Mouse (Mus musculus): ENCODE results near the gene Supt6. TPM values are rescaled to one million over a fixed set of nuclear protein-coding genes. Genes with fewer than 3 reads are reported as not detected.

Supt6 gene
- polyA plus RNA-seq, 1 experiment = 73.4 TPM

DNA sequence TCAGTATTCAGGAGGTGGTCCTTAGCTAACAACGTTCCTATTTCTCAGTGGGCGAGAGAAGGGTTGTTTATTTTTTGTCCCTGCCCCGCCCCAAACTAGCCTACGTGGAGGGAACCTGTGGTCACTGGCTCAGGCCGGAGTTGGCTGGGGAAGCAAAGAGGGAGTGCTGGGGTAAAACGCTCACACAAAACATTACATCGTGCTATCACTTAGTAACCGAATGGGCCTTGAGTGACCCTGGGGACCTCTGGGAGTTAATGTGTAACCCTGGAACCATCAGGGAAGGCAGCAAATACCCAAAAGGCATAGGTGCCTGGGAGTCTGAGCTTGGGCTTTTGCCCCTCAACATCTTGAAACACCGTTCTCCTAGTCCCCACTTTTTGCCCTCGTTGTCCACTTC, 68.3 kb downstream of the Supt6 start:
- Histone ChIP-seq H3K4me3 (ENCODE audit: low read depth, low read length) (peak overlapping the region; percentile 97), H3K9me3 (replicated peaks; ENCODE audit: control insufficient read depth, insufficient read depth, low read length, poor library complexity, severe bottlenecking) (no peaks in the 10 kb centered on the region), H3K27ac (ENCODE audit: insufficient read depth, low read length) (peak overlapping the region; percentile 19; the same call in 1 of the 2 replicates), H3K9ac (ENCODE audit: low read depth, poor library complexity, severe bottlenecking) (peak overlapping the region; percentile 89), H3K36me3 (ENCODE audit: control insufficient read depth, insufficient read depth, low read length, poor library complexity, severe bottlenecking) (peaks cover 32% of the 10 kb centered on the region), H3K27me3 (ENCODE audit: control insufficient read depth, insufficient read depth, low read length, poor library complexity, severe bottlenecking) (no peaks in the 10 kb centered on the region), H3K4me1 (ENCODE audit: control insufficient read depth, insufficient read depth, low read length) (no peaks in the 10 kb centered on the region)
- TF ChIP-seq EP300 (IDR thresholded peaks at IDR 0.05; ENCODE audit: insufficient read depth, low read depth, low read length) (0 out of 2 replicates have a peak, but pooled peaks have one; percentile 28), POLR2A (IDR thresholded peaks at IDR 0.05; ENCODE audit: insufficient read depth, low read length) (no peak), CTCF (IDR thresholded peaks at IDR 0.05; ENCODE audit: low read depth, low read length) (no peak)

DNA sequence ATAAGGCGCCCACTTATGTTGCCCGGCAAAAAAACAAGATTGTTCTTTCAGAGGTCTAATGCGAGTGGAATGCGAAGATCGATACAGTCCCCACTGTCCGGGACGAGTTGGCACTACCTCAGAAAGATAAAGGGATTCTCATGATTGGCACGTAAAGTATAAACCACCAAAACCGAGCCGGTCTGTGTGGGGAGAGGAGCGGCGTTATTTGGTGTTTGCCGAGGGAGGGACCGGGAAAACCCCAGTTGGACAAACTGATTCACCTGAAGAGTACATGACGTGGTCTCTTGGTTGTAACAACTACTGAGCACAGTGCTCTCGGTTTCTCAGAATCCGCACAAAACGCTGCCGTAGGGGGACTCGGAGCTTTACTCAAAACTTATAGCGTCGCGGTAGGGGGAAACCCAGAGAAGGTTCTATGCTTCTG, 68.9 kb downstream of the Supt6 start:
- H3K4me3 ChIP-seq (ENCODE audit: low read depth, low read length) = peak overlapping the region; percentile 97
- H3K4me1 ChIP-seq (ENCODE audit: control insufficient read depth, insufficient read depth, low read length) = no peaks in the 10 kb centered on the region
- TF ChIP-seq POLR2A (IDR thresholded peaks at IDR 0.05; ENCODE audit: insufficient read depth, low read length) (no peak), CTCF (IDR thresholded peaks at IDR 0.05; ENCODE audit: low read depth, low read length) (no peak), EP300 (IDR thresholded peaks at IDR 0.05; ENCODE audit: insufficient read depth, low read depth, low read length) (no peak)
- no peaks in the 10 kb centered on the region for H3K27me3 ChIP-seq (ENCODE audit: control insufficient read depth, insufficient read depth, low read length, poor library complexity, severe bottlenecking)
- H3K9ac ChIP-seq (ENCODE audit: low read depth, poor library complexity, severe bottlenecking) = peak overlapping the region; percentile 89
- H3K36me3 ChIP-seq (ENCODE audit: control insufficient read depth, insufficient read depth, low read length, poor library complexity, severe bottlenecking) = peaks cover 27% of the 10 kb centered on the region
- no peaks in the 10 kb centered on the region for H3K9me3 ChIP-seq (replicated peaks; ENCODE audit: control insufficient read depth, insufficient read depth, low read length, poor library complexity, severe bottlenecking)
- peak overlapping the region; percentile 59 for H3K27ac ChIP-seq (ENCODE audit: insufficient read depth, low read length)

DNA sequence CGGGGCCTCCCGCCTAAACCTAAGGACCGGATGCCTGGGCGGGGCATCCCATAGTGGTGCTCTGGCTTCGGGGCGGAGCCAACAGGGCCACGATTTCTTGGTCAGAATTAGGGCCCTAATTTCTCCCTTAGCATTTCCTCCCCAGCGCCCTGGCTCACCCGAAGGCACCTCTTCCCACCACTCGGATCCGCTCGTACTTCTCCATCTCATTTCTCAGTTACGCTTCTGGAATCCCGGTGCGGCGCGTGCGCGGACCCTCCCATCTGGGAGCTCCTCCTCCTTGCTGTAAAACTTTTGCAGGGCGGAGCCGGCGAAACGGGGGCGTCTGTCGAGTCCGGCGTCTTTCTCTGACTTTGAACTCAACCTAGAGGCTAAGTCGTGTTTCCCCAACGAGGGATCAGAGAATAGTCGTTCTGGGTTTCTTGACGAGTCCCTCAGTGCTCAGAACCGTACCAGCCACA, 69.4 kb downstream of the Supt6 start, which contains the start of the genes Nek8 and Tlcd1:
TSS of gene Nek8 (minus strand) at position 274 of the 461 bp plus-strand sequence.
TSS of gene Tlcd1 (plus strand) at position 310 of the 461 bp plus-strand sequence.
- no peaks in the 10 kb centered on the region for H3K9me3 ChIP-seq (replicated peaks; ENCODE audit: control insufficient read depth, insufficient read depth, low read length, poor library complexity, severe bottlenecking)
- peak within 1 kb of the TSS; percentile 97 for H3K4me3 ChIP-seq (ENCODE audit: low read depth, low read length)
- TF ChIP-seq CTCF (IDR thresholded peaks at IDR 0.05; ENCODE audit: low read depth, low read length) = no peak
- TF ChIP-seq POLR2A (IDR thresholded peaks at IDR 0.05; ENCODE audit: insufficient read depth, low read length) = peak; percentile 27
- H3K27me3 ChIP-seq (ENCODE audit: control insufficient read depth, insufficient read depth, low read length, poor library complexity, severe bottlenecking) = no peaks in the 10 kb centered on the region
- H3K36me3 ChIP-seq (ENCODE audit: control insufficient read depth, insufficient read depth, low read length, poor library complexity, severe bottlenecking) = peaks cover 22% of the 10 kb centered on the region
- H3K4me1 ChIP-seq (ENCODE audit: control insufficient read depth, insufficient read depth, low read length) = no peaks in the 10 kb centered on the region
- H3K9ac ChIP-seq (ENCODE audit: low read depth, poor library complexity, severe bottlenecking) = peak within 1 kb of the TSS; percentile 89
- H3K27ac ChIP-seq (ENCODE audit: insufficient read depth, low read length) = peak within 1 kb of the TSS; percentile 90

DNA sequence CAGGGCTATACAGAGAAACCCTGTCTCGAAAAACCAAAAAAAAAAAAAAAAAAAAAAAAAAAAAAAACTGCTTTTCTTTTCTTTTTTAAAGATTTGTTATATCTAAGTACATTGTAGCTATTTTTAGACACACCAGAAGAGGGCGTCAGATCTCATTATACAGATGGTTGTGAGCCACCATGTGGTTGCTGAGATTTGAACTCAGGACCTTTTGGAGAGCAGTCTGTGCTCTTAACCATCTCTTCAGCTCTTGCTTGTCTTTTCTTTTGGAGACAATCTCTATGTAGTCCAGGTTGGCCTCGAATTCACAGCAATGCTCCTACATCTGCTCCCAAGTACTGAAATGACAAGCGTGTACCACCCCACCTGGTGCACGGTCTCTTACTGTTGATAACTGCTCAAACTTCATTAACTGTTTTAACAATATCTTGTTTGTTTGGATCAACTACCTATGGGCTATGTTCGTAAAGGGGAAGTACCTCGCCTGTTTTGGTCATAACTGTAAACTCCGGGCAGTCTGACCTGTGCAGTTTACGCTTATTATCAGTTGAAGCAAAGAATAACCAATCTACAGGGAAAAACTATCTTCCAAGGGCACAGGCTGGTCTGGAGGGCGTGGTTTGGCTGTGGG, 69.9 kb downstream of the Supt6 start:
- H3K27me3 ChIP-seq (ENCODE audit: control insufficient read depth, insufficient read depth, low read length, poor library complexity, severe bottlenecking) = no peaks in the 10 kb centered on the region
- H3K4me3 ChIP-seq (ENCODE audit: low read depth, low read length) = peak overlapping the region; percentile 97
- TF ChIP-seq EP300 (IDR thresholded peaks at IDR 0.05; ENCODE audit: insufficient read depth, low read depth, low read length) (no peak), CTCF (IDR thresholded peaks at IDR 0.05; ENCODE audit: low read depth, low read length) (no peak), POLR2A (IDR thresholded peaks at IDR 0.05; ENCODE audit: insufficient read depth, low read length) (no peak)
- no peaks in the 10 kb centered on the region for H3K4me1 ChIP-seq (ENCODE audit: control insufficient read depth, insufficient read depth, low read length)
- H3K27ac ChIP-seq (ENCODE audit: insufficient read depth, low read length) = peak overlapping the region; percentile 66
- no peaks in the 10 kb centered on the region for H3K9me3 ChIP-seq (replicated peaks; ENCODE audit: control insufficient read depth, insufficient read depth, low read length, poor library complexity, severe bottlenecking)
- peak overlapping the region; percentile 89 for H3K9ac ChIP-seq (ENCODE audit: low read depth, poor library complexity, severe bottlenecking)
- H3K36me3 ChIP-seq (ENCODE audit: control insufficient read depth, insufficient read depth, low read length, poor library complexity, severe bottlenecking) = peaks cover 16% of the 10 kb centered on the region

DNA sequence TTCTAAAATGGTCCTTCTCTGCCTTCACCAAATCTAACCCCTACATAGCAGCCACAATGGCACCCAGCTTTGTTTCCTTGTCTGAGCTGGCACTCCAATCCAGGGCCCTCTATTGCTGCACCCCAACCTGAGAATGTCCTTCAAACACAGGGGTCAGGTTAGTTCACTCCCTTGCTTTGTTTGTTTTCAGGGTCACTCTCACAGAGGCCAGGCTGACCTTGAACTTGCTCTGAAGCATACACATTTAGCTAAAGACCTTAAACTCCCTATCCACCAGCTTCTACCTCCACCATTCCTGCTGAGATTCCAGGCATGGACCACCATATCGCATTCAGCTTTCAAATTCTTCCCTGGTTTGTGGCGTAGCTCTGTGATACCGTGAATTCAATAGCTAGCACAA, 71.3 kb downstream of the Supt6 start:
- H3K4me3 ChIP-seq (ENCODE audit: low read depth, low read length) = no peak overlapping the region
- H3K36me3 ChIP-seq (ENCODE audit: control insufficient read depth, insufficient read depth, low read length, poor library complexity, severe bottlenecking) = peaks cover 3% of the 10 kb centered on the region
- H3K9ac ChIP-seq (ENCODE audit: low read depth, poor library complexity, severe bottlenecking) = no peak overlapping the region
- no peak overlapping the region for H3K27ac ChIP-seq (ENCODE audit: insufficient read depth, low read length)
- no peaks in the 10 kb centered on the region for H3K27me3 ChIP-seq (ENCODE audit: control insufficient read depth, insufficient read depth, low read length, poor library complexity, severe bottlenecking)
- H3K4me1 ChIP-seq (ENCODE audit: control insufficient read depth, insufficient read depth, low read length) = no peaks in the 10 kb centered on the region
- H3K9me3 ChIP-seq (replicated peaks; ENCODE audit: control insufficient read depth, insufficient read depth, low read length, poor library complexity, severe bottlenecking) = no peaks in the 10 kb centered on the region
- TF ChIP-seq CTCF (IDR thresholded peaks at IDR 0.05; ENCODE audit: low read depth, low read length) (no peak), EP300 (IDR thresholded peaks at IDR 0.05; ENCODE audit: insufficient read depth, low read depth, low read length) (no peak), POLR2A (IDR thresholded peaks at IDR 0.05; ENCODE audit: insufficient read depth, low read length) (no peak)

DNA sequence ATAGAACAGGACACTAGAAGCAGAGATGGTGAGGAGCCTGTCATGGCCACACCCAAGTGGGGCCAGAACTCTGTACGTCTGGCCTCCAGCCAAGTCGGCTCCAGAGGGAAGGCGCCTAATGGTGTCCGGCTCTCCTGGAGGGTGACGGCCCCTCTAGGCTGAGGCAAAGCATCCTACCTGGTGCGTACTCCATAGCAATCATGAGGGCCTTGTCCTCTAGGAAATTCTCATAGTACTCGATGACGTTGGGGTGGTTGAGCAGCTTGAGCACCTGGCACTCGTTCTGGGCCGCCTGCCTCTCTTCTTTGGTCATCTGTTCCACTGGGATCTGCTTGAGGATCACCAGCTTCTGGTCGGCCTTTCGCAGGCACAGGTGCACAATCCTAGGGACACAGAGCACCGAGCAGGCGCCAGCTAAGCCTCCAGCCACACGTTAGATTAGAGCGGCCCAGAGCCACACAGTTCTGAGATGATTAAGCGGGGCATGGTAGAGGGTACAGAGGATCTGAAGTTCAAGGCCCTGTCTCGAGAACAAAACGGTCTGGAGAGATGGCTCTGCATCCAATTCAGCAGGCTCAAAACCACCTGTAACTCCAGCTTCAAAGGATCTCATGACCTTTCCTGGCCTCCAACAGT, 72.9 kb downstream of the Supt6 start:
- H3K4me1 ChIP-seq (ENCODE audit: control insufficient read depth, insufficient read depth, low read length) = peaks cover 3% of the 10 kb centered on the region
- H3K27ac ChIP-seq (ENCODE audit: insufficient read depth, low read length) = no peak overlapping the region
- no peaks in the 10 kb centered on the region for H3K27me3 ChIP-seq (ENCODE audit: control insufficient read depth, insufficient read depth, low read length, poor library complexity, severe bottlenecking)
- H3K36me3 ChIP-seq (ENCODE audit: control insufficient read depth, insufficient read depth, low read length, poor library complexity, severe bottlenecking) = no peaks in the 10 kb centered on the region
- H3K4me3 ChIP-seq (ENCODE audit: low read depth, low read length) = peak overlapping the region; percentile 1; the same call in 1 of the 2 replicates
- H3K9me3 ChIP-seq (replicated peaks; ENCODE audit: control insufficient read depth, insufficient read depth, low read length, poor library complexity, severe bottlenecking) = no peaks in the 10 kb centered on the region
- H3K9ac ChIP-seq (ENCODE audit: low read depth, poor library complexity, severe bottlenecking) = 0 out of 2 replicates have a peak overlapping the region, but pooled peaks have one; percentile 31
- TF ChIP-seq CTCF (IDR thresholded peaks at IDR 0.05; ENCODE audit: low read depth, low read length) (no peak), EP300 (IDR thresholded peaks at IDR 0.05; ENCODE audit: insufficient read depth, low read depth, low read length) (no peak), POLR2A (IDR thresholded peaks at IDR 0.05; ENCODE audit: insufficient read depth, low read length) (no peak)

All from ES-Bruce4 (cell line).